Mouse (Mus musculus): Measurements from ENCODE around the gene Mc1r.
"Not testable (repeated sequence)": the region's sequence is repeated elsewhere in the genome, so short reads cannot be mapped to it uniquely, and the experiment has no call there.

Mc1r gene

GRCm38 (mm10) chr8:123411781-123412327 lies 4.9 kb downstream of the Mc1r start:
- peak; percentile 66 for DNase-seq

GRCm38 (mm10) chr8:123412560-123413170 lies 5.8 kb downstream of the Mc1r start:
- DNase-seq: peak; percentile 42

GRCm38 (mm10) chr8:123414255-123414654 lies 7.3 kb downstream of the Mc1r start:
- peak; percentile 77 for DNase-seq

- not testable (repeated sequence) for DNase-seq
Observed at GRCm38 (mm10) chr8:123414997-123415696, 8.2 kb downstream of the Mc1r start.

- DNase-seq: peak; percentile 67
Observed at GRCm38 (mm10) chr8:123415967-123416943, 9.3 kb downstream of the Mc1r start.

GRCm38 (mm10) chr8:123416944-123417555 lies 10.1 kb downstream of the Mc1r start:
- no peak for DNase-seq

GRCm38 (mm10) chr8:123419711-123420110 lies 12.8 kb downstream of the Mc1r start:
- no peak for DNase-seq

GRCm38 (mm10) chr8:123420525-123421281 lies 13.8 kb downstream of the Mc1r start:
- no peak for DNase-seq

- DNase-seq: no peak
Observed at GRCm38 (mm10) chr8:123421325-123421724, 14.4 kb downstream of the Mc1r start.

GRCm38 (mm10) chr8:123422056-123422780 lies 15.3 kb downstream of the Mc1r start:
- peak; percentile 82 for DNase-seq

- no peak for DNase-seq
Observed at GRCm38 (mm10) chr8:123422781-123423159, 15.9 kb downstream of the Mc1r start.

GRCm38 (mm10) chr8:123423441-123423840 lies 16.5 kb downstream of the Mc1r start, which contains the start of gene Def8:
Gene Def8, plus strand, starts transcription at chr8:123423527.
- DNase-seq: no peak

GRCm38 (mm10) chr8:123426511-123427509 lies 19.9 kb downstream of the Mc1r start:
- no peak for DNase-seq

- DNase-seq: no peak
Observed at GRCm38 (mm10) chr8:123427639-123428275, 20.9 kb downstream of the Mc1r start.

GRCm38 (mm10) chr8:123428343-123428893 lies 21.5 kb downstream of the Mc1r start:
- no peak for DNase-seq

- no peak for DNase-seq
Observed at GRCm38 (mm10) chr8:123428939-123429721, 22.2 kb downstream of the Mc1r start.

GRCm38 (mm10) chr8:123429722-123430013 lies 22.8 kb downstream of the Mc1r start:
- DNase-seq: not testable (repeated sequence)

- DNase-seq: not testable (repeated sequence)
Observed at GRCm38 (mm10) chr8:123430936-123431335, 24.0 kb downstream of the Mc1r start.
